Mouse (Mus musculus) lung, embryonic 14.5 days (tissue): ENCODE measurements around the gene Prmt1. TPM values are rescaled to one million over a fixed set of nuclear protein-coding genes. Genes with fewer than 3 reads are reported as not detected.

ENCODE experiments used
- ATAC-seq: fragments of 200-750 bp; cut with Nextera tagmentation; 2 replicates; pipeline ENCODE4 v1.8.0; 2017; ENCODE audit warnings: mild to moderate bottlenecking, moderate TSS enrichment, moderate library complexity; ENCODE audit not compliant: insufficient read depth
- DNase-seq: peaks from one replicate; pipeline ENCODE4 v3.0.0-alpha.2; 2015
- H3K27ac ChIP-seq: fragments of 300-500 bp; sonication (generic); 2 replicates; pipeline ENCODE4 v1.5.1; 2014; ENCODE audit warnings: low read depth, mild to moderate bottlenecking, moderate library complexity
- H3K27me3 ChIP-seq: fragments of 300-500 bp; sonication (generic); 2 replicates; pipeline ENCODE4 v1.6.1; 2014; ENCODE audit warnings: low read length, control low read depth; ENCODE audit not compliant: insufficient read depth
- H3K36me3 ChIP-seq: fragments of 300-500 bp; sonication (generic); 2 replicates; pipeline ENCODE4 v1.6.1; 2014; ENCODE audit warnings: control low read depth; ENCODE audit not compliant: insufficient read depth
- H3K4me1 ChIP-seq: fragments of 300-500 bp; sonication (generic); 2 replicates; pipeline ENCODE4 v1.6.1; 2014; ENCODE audit warnings: antibody characterized with exemption, control low read depth; ENCODE audit not compliant: insufficient read depth
- H3K4me2 ChIP-seq: fragments of 300-500 bp; sonication (generic); 2 replicates; pipeline ENCODE4 v1.6.1; 2014; ENCODE audit warnings: mild to moderate bottlenecking
- H3K4me3 ChIP-seq: fragments of 300-500 bp; sonication (generic); 2 replicates; pipeline ENCODE4 v1.5.1; 2014; ENCODE audit warnings: low read depth, low read length
- H3K9ac ChIP-seq: fragments of 300-500 bp; sonication (generic); 2 replicates; pipeline ENCODE4 v1.6.1; 2014
- H3K9me3 ChIP-seq: fragments of 300-500 bp; sonication (generic); 2 replicates; pipeline ENCODE4 v1.6.1; 2016; ENCODE audit warnings: low read depth, low read length, control low read depth
- CTCF ChIP-seq: IDR thresholded peaks from 2 replicates; pipeline ENCODE4 v1.5.1; 2016; ENCODE audit warnings: antibody characterized with exemption, low read depth
- WGBS: fragments of 180-500 bp; shearing (Covaris S2); extraction: QIAGEN DNeasy Blood & Tissue Kit; methylation state at CpG from one replicate; pipeline ENCODE4 v1.1.7; 2014; 5-methylcytosine and 5-hydroxymethylcytosine counted together
- polyA plus RNA-seq: library from polyadenylated mRNA; unstranded; fragments of >200 nt; fragmentation: Nextera tagmentation; extraction: Ambion mirVana; gene quantifications from 2 replicates; pipeline ENCODE4 v1.2.1, GENCODE M21; 2014

Prmt1 gene
- polyA plus RNA-seq, 1 experiment from 2014 or later: 238 TPM

- Histone ChIP-seq H3K4me2 (no peak overlapping the region), H3K4me3 (no peak overlapping the region), H3K9ac (no peak overlapping the region), H3K4me1 (peaks cover 7% of the 10 kb centered on the region), H3K36me3 (peaks cover 84% of the 10 kb centered on the region), H3K27ac (no peak overlapping the region), H3K27me3 (no peaks in the 10 kb centered on the region), H3K9me3 (no peaks in the 10 kb centered on the region)
- ATAC-seq (no peak), DNase-seq (no peak)
- 84% methylated on average over 7 of the region's 7 CpGs for WGBS
- TF ChIP-seq CTCF: no peak
Observed at GRCm38 (mm10) chr7:45002440-45002839, 16.1 kb upstream of the Prmt1 start.

GRCm38 (mm10) chr7:45000539-45001114, 14.3 kb upstream of the Prmt1 start:
- no peak for TF ChIP-seq CTCF
- 80% methylated on average over 21 of the region's 21 CpGs for WGBS
- H3K4me3 ChIP-seq: no peak overlapping the region
- H3K4me2 ChIP-seq: peak overlapping the region; percentile 97; the same call in 1 of the 2 replicates
- H3K9ac ChIP-seq: no peak overlapping the region
- DNase-seq (no peak), ATAC-seq (no peak)
- no peaks in the 10 kb centered on the region for H3K27me3 ChIP-seq
- peaks cover 11% of the 10 kb centered on the region for H3K4me1 ChIP-seq
- H3K36me3 ChIP-seq: peaks cover 71% of the 10 kb centered on the region
- H3K9me3 ChIP-seq: no peaks in the 10 kb centered on the region
- no peak overlapping the region for H3K27ac ChIP-seq

- no peaks in the 10 kb centered on the region for H3K27me3 ChIP-seq
- H3K4me3 ChIP-seq: peak overlapping the region; percentile 78; the same call in 1 of the 2 replicates
- H3K9me3 ChIP-seq: no peaks in the 10 kb centered on the region
- 59% methylated on average over 11 of the region's 11 CpGs for WGBS
- TF ChIP-seq CTCF: no peak
- no peak overlapping the region for H3K9ac ChIP-seq
- DNase-seq: no peak
- H3K4me2 ChIP-seq: peak overlapping the region; percentile 97
- ATAC-seq: no peak
- H3K4me1 ChIP-seq: peaks cover 11% of the 10 kb centered on the region
- peaks cover 71% of the 10 kb centered on the region for H3K36me3 ChIP-seq
- peak overlapping the region; percentile 42; the same call in 1 of the 2 replicates for H3K27ac ChIP-seq
Observed at GRCm38 (mm10) chr7:44999753-45000152, 13.4 kb upstream of the Prmt1 start.

GRCm38 (mm10) chr7:44998501-44998955, 12.2 kb upstream of the Prmt1 start, which contains the start of gene Bcl2l12:
Gene Bcl2l12 (minus strand): TSS chr7:44998712.
- peak within 1 kb of the TSS; percentile 78 for H3K4me3 ChIP-seq
- H3K9me3 ChIP-seq: no peaks in the 10 kb centered on the region
- H3K4me2 ChIP-seq: peak within 1 kb of the TSS; percentile 97
- H3K36me3 ChIP-seq: peaks cover 71% of the 10 kb centered on the region
- 2% methylated on average over 18 of the region's 18 CpGs for WGBS
- H3K27ac ChIP-seq: peak within 1 kb of the TSS; percentile 90
- peak; percentile 1; the same call in 1 of the 2 replicates for ATAC-seq
- H3K27me3 ChIP-seq: no peaks in the 10 kb centered on the region
- peak within 1 kb of the TSS; percentile 75 for H3K9ac ChIP-seq
- peaks cover 11% of the 10 kb centered on the region for H3K4me1 ChIP-seq
- no peak for TF ChIP-seq CTCF
- DNase-seq: peak; percentile 64

GRCm38 (mm10) chr7:44997940-44998428, 11.6 kb upstream of the Prmt1 start:
- Histone ChIP-seq H3K9ac (peak overlapping the region; percentile 75), H3K9me3 (no peaks in the 10 kb centered on the region), H3K4me2 (peak overlapping the region; percentile 97), H3K4me1 (peaks cover 11% of the 10 kb centered on the region), H3K27ac (peak overlapping the region; percentile 90), H3K36me3 (peaks cover 71% of the 10 kb centered on the region), H3K27me3 (no peaks in the 10 kb centered on the region), H3K4me3 (peak overlapping the region; percentile 78)
- peak; percentile 2; the same call in 1 of the 2 replicates for ATAC-seq
- 1% methylated on average over 15 of the region's 15 CpGs for WGBS
- no peak for DNase-seq
- TF ChIP-seq CTCF: no peak

DNA sequence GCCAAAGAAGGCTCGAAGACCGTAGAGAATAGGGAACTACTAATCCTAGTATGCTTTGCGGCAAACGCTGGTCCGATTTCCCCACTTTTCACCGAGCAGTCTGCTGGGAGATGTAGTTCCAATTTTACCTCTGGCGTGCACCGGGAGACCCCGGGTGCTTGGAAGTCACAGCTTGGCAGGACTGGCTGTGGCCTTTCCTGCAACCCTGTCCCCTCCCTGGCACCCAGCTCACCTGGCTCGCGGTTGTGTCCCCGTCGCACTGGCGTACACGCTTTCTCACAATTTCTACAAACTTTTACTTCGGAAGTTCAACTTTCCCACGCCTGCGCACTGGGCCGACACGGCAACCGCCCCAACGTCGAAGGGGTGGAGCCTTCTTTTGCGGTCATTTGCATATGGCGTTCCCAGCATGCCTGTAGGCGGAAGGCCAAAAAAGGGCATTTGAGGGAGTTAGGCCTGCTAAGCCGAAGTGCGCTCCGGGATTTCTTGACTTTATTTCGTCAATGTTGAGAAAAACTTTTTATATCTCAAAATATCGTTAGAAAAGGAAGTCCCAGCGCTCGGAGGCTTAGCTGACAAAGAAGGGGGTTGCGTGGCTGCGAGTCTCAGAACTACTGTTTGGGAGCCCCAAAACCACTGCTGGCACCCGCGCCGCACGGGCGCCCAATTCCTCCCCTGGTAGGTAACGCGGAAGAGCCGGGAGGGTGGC, 11.0 kb upstream of the Prmt1 start, which contains the start of gene Irf3:
Gene Irf3, plus strand, starts transcription at position 418 of the 709 bp plus-strand sequence.
- Histone ChIP-seq H3K4me1 (peaks cover 11% of the 10 kb centered on the region), H3K9me3 (no peaks in the 10 kb centered on the region), H3K36me3 (peaks cover 71% of the 10 kb centered on the region), H3K27ac (peak within 1 kb of the TSS; percentile 90), H3K9ac (peak within 1 kb of the TSS; percentile 75), H3K4me3 (peak within 1 kb of the TSS; percentile 78), H3K4me2 (peak within 1 kb of the TSS; percentile 97), H3K27me3 (no peaks in the 10 kb centered on the region)
- peak; percentile 100 for DNase-seq
- no peak for TF ChIP-seq CTCF
- ATAC-seq: peak; percentile 93
- WGBS: under 1% methylated on average over 43 of the region's 43 CpGs

DNA sequence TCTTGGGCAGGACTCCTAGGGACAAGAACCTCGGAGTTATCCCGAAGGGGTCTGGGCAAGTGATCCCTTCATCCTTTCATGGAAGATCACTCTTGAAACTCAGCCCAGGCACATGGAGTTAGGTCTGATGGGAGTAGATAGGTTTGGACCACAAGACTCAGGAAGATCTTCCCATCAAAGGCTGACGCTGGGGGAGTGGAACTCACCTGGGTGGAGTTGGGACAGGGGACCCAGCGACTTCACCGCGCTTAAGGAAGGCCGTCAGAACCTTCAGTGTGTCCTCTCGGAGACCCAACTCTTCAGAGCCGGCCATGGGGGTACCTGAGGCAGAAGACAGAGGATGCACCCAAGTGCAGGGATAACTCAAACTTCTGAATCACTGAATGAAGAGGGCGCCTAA, 10.3 kb upstream of the Prmt1 start:
- peaks cover 11% of the 10 kb centered on the region for H3K4me1 ChIP-seq
- no peaks in the 10 kb centered on the region for H3K27me3 ChIP-seq
- peak overlapping the region; percentile 75 for H3K9ac ChIP-seq
- no peak for TF ChIP-seq CTCF
- ATAC-seq: no peak
- no peaks in the 10 kb centered on the region for H3K9me3 ChIP-seq
- peak overlapping the region; percentile 97 for H3K4me2 ChIP-seq
- H3K27ac ChIP-seq: peak overlapping the region; percentile 90
- peak overlapping the region; percentile 78 for H3K4me3 ChIP-seq
- no peak for DNase-seq
- peaks cover 71% of the 10 kb centered on the region for H3K36me3 ChIP-seq
- 8% methylated on average over 10 of the region's 10 CpGs for WGBS
